In genomic region chr2:81783059-81783458, GRCm38 (mm10) we compare ENCODE assay signal across 32 mouse cellular contexts.
DNase-seq lines count a peak whose midpoint lies in the region; ATAC-seq lines count a peak whose summit lies in the region.
"Had no signal": no experiment of that assay in that cellular context is flagged by ENCODE, and none has a peak within 500 bp of the region (broad histone marks: within the 10 kb centered on the region; RNA-seq: fewer than 3 reads in every experiment).

No protein-coding gene starts in this region.

- no peak overlapping the region for H3K4me2 ChIP-seq in kidney, embryonic 15.5 days
- H3K4me2 ChIP-seq: embryonic facial prominence, embryonic 12.5 days; heart, embryonic 12.5 days; hindbrain, embryonic 13.5 days; limb, embryonic 12.5 days; liver, embryonic 12.5 days; midbrain, embryonic 15.5 days; neural tube, embryonic 12.5 days had no signal

- H3K27me3 ChIP-seq in kidney, embryonic 15.5 days, result no peaks in the 10 kb centered on the region
- H3K27me3 ChIP-seq: embryonic facial prominence, embryonic 12.5 days; heart, embryonic 12.5 days; hindbrain, embryonic 13.5 days; limb, embryonic 12.5 days; liver, embryonic 12.5 days; midbrain, embryonic 15.5 days; neural tube, embryonic 12.5 days had no signal

- no peaks in the 10 kb centered on the region for H3K9me3 ChIP-seq in kidney, embryonic 15.5 days (replicated peaks)
- H3K9me3 ChIP-seq: embryonic facial prominence, embryonic 12.5 days; heart, embryonic 12.5 days; hindbrain, embryonic 13.5 days; limb, embryonic 12.5 days; liver, embryonic 12.5 days; midbrain, embryonic 15.5 days; neural tube, embryonic 12.5 days had no signal

- ATAC-seq in kidney, embryonic 15.5 days (replicated peaks; ENCODE audit: low FRiP score), result no peak
- ATAC-seq: CD4-positive, CD25-positive, alpha-beta regulatory T cell, adult 4 months; forebrain, embryonic 16.5 days; liver, embryonic 12.5 days; liver, postnatal 0 days; lung, postnatal 0 days; midbrain, embryonic 15.5 days had no signal

- H3K27ac ChIP-seq in kidney, embryonic 15.5 days, result no peak overlapping the region
- H3K27ac ChIP-seq: embryonic facial prominence, embryonic 12.5 days; gastrocnemius, adult 2 months; hindbrain, embryonic 13.5 days; limb, embryonic 12.5 days; liver, embryonic 12.5 days; macrophage; midbrain, embryonic 15.5 days; neural tube, embryonic 12.5 days had no signal

- H3K36me3 ChIP-seq in kidney, embryonic 15.5 days, result no peaks in the 10 kb centered on the region
- H3K36me3 ChIP-seq: embryonic facial prominence, embryonic 12.5 days; heart, embryonic 12.5 days; hindbrain, embryonic 13.5 days; limb, embryonic 12.5 days; liver, embryonic 12.5 days; midbrain, embryonic 15.5 days; neural tube, embryonic 12.5 days had no signal

- H3K4me1 ChIP-seq in kidney, embryonic 15.5 days, result no peaks in the 10 kb centered on the region
- H3K4me1 ChIP-seq: embryonic facial prominence, embryonic 12.5 days; heart, embryonic 12.5 days; hindbrain, embryonic 13.5 days; limb, embryonic 12.5 days; liver, embryonic 12.5 days; midbrain, embryonic 15.5 days; neural tube, embryonic 12.5 days had no signal

- 54% methylated on average over 4 of the region's 4 CpGs for WGBS in kidney, embryonic 15.5 days

- peak; percentile 1 to 8 for DNase-seq in cerebellum, postnatal 14 days
- no peak for DNase-seq in cerebellum, adult 18-20 months
- DNase-seq in kidney, adult 9 months, result peak; percentile 8
- DNase-seq in retina, postnatal 1 day, result peak; percentile 13
- no peak for DNase-seq in retina, embryonic 14.5 days (ENCODE audit: low spot score)
- DNase-seq in yolk sac, embryonic 10.5 days (ENCODE audit: low spot score), result no peak
- DNase-seq: cerebellum, adult 11 months; cerebellum, adult 9-11 months; gastrocnemius, adult 2 months; gastrocnemius, postnatal 36 days; heart, adult 18-20 months; heart, postnatal 4 days; kidney, adult 18-20 months; kidney, postnatal 14 days; layer of hippocampus, adult 9-11 months; liver, postnatal 0 days; right cerebral cortex, postnatal 14 days; thymus, adult 18-20 months; thymus, postnatal 25 days had no signal

- no peak overlapping the region for H3K4me3 ChIP-seq in kidney, embryonic 15.5 days (replicated peaks)
- H3K4me3 ChIP-seq: embryonic facial prominence, embryonic 12.5 days; gastrocnemius, adult 2 months; heart, embryonic 12.5 days; hindbrain, embryonic 13.5 days; limb, embryonic 12.5 days; liver, embryonic 12.5 days; midbrain, embryonic 15.5 days; myocyte; neural tube, embryonic 12.5 days had no signal

- no peak overlapping the region for H3K9ac ChIP-seq in kidney, embryonic 15.5 days
- H3K9ac ChIP-seq: embryonic facial prominence, embryonic 12.5 days; heart, embryonic 12.5 days; hindbrain, embryonic 13.5 days; limb, embryonic 12.5 days; liver, embryonic 12.5 days; liver, postnatal 0 days; midbrain, embryonic 15.5 days; neural tube, embryonic 12.5 days had no signal

Comparison
In these comparisons a context has a peak if more than half of its experiments do, and no peak if none do; other contexts are left out.
1. DNase-seq: peak in cerebellum, postnatal 14 days (2 of 2), kidney, adult 9 months (single experiment) and retina, postnatal 1 day (single experiment); none in cerebellum, adult 18-20 months (0 of 2), retina, embryonic 14.5 days (single experiment) and yolk sac, embryonic 10.5 days (single experiment).